Mouse (Mus musculus): ENCODE measurements at regions not wholly inside any gene's neighbourhood (a gene's known extent, or its start where the extent isn't known, plus 50 kb on each side); places are given as distances from the start of the nearest gene placed in this dataset.

GRCm38 (mm10) chr9:5822234-5822633, 346.1 kb upstream of the Pdgfd start:
- ATAC-seq (no peak), DNase-seq (ENCODE audit: low spot score) (no peak)
- Histone ChIP-seq H3K9ac (replicated peaks; ENCODE audit: low read length) (no peak overlapping the region), H3K9me3 (ENCODE audit: low read length) (0 out of 2 replicates have a peak, but pooled peaks cover 3% of the 10 kb centered on the region), H3K4me1 (ENCODE audit: insufficient read depth, low read length) (no peaks in the 10 kb centered on the region), H3K27ac (no peak overlapping the region), H3K36me3 (ENCODE audit: insufficient read depth, low read length) (no peaks in the 10 kb centered on the region), H3K4me2 (ENCODE audit: low read depth, low read length) (no peak overlapping the region), H3K27me3 (ENCODE audit: insufficient read depth, low read length) (no peaks in the 10 kb centered on the region), H3K4me3 (ENCODE audit: low read length) (no peak overlapping the region)
- no peak for TF ChIP-seq CTCF (IDR thresholded peaks at IDR 0.05; ENCODE audit: low read depth)

DNA sequence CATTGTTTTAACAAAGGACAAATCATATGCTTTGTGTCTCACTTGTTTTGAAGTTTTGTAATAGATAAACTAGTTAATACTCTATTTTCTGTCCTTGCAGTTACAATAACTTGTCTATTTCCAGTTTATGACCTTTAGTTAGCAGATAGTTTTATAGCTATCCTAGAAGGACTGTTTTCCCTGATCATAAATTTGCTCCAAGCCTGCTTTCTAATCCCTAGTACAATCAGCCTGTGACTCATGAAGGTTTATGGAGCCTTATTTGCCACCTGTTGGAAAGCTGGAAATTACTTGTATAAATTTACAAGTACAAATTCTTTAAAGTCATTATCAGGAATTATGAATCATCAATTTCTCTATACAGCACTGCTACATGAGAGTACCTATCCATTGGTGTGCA, 339.5 kb upstream of the Pdgfd start:
- Histone ChIP-seq H3K4me2 (ENCODE audit: low read depth, low read length) (no peak overlapping the region), H3K36me3 (ENCODE audit: insufficient read depth, low read length) (no peaks in the 10 kb centered on the region), H3K9me3 (ENCODE audit: low read length) (no peaks in the 10 kb centered on the region), H3K9ac (replicated peaks; ENCODE audit: low read length) (no peak overlapping the region), H3K27me3 (ENCODE audit: insufficient read depth, low read length) (no peaks in the 10 kb centered on the region), H3K4me3 (ENCODE audit: low read length) (no peak overlapping the region), H3K27ac (no peak overlapping the region), H3K4me1 (ENCODE audit: insufficient read depth, low read length) (no peaks in the 10 kb centered on the region)
- no peak for TF ChIP-seq CTCF (IDR thresholded peaks at IDR 0.05; ENCODE audit: low read depth)
- ATAC-seq (no peak), DNase-seq (ENCODE audit: low spot score) (no peak)

DNA sequence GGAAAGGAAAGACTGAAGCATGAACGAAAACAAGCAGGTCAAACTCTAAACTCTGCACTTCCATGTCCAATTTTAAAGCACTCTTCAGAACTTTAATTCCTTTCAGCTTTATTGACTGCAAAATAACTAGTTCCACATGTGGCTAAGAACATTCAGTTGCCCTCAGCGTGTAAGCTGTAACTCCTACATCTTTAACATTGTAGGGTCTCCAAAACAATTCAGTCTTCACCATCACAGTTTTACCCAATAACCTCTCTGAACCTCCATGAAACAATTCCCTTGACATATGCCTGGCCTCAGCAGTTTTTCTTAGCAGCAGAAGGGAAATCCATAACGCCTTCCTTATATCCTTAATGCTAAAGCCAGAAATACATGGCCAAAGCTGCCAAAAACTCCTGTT, 326.0 kb upstream of the Pdgfd start:
- no peak for TF ChIP-seq CTCF (IDR thresholded peaks at IDR 0.05; ENCODE audit: low read depth)
- H3K4me1 ChIP-seq (ENCODE audit: insufficient read depth, low read length) = no peaks in the 10 kb centered on the region
- H3K9ac ChIP-seq (replicated peaks; ENCODE audit: low read length) = no peak overlapping the region
- no peak overlapping the region for H3K4me3 ChIP-seq (ENCODE audit: low read length)
- no peaks in the 10 kb centered on the region for H3K36me3 ChIP-seq (ENCODE audit: insufficient read depth, low read length)
- H3K27me3 ChIP-seq (ENCODE audit: insufficient read depth, low read length) = no peaks in the 10 kb centered on the region
- ATAC-seq (no peak), DNase-seq (ENCODE audit: low spot score) (no peak)
- 78% methylated on average over 3 of the region's 3 CpGs for WGBS
- H3K9me3 ChIP-seq (ENCODE audit: low read length) = no peaks in the 10 kb centered on the region
- H3K27ac ChIP-seq = no peak overlapping the region
- no peak overlapping the region for H3K4me2 ChIP-seq (ENCODE audit: low read depth, low read length)

GRCm38 (mm10) chr9:5879725-5880124, 288.7 kb upstream of the Pdgfd start:
- no peak for ATAC-seq
- H3K27ac ChIP-seq = no peak overlapping the region

DNA sequence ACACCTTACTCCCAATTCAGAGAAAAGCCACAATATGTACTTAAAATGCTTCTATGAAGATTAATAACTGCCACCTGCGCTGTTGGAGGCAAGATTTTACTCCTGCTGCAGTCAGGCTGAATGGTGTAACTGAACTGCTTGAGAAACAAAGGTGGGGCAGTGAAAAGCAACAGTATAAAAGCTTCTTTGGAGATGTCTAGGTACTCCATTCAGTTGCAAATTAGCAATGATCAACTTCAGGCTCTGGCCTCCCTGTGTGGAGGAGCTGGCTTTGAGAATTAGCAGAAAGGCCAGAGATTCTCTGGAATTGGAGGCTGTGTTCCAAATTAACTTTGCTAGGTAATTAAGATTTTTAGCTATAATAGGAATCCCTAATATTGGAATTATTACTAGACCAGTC, 245.9 kb upstream of the Pdgfd start:
- Histone ChIP-seq H3K9ac (replicated peaks; ENCODE audit: low read length) (no peak overlapping the region), H3K4me3 (ENCODE audit: low read length) (no peak overlapping the region), H3K27ac (no peak overlapping the region), H3K36me3 (ENCODE audit: insufficient read depth, low read length) (no peaks in the 10 kb centered on the region), H3K27me3 (ENCODE audit: insufficient read depth, low read length) (no peaks in the 10 kb centered on the region), H3K9me3 (ENCODE audit: low read length) (no peaks in the 10 kb centered on the region), H3K4me1 (ENCODE audit: insufficient read depth, low read length) (no peaks in the 10 kb centered on the region), H3K4me2 (ENCODE audit: low read depth, low read length) (no peak overlapping the region)
- no peak for ATAC-seq
- WGBS = 56% methylated on average over 1 of the region's 1 CpGs
- DNase-seq (ENCODE audit: low spot score) = no peak
- TF ChIP-seq CTCF (IDR thresholded peaks at IDR 0.05; ENCODE audit: low read depth) = no peak

More at GRCm38 (mm10) chr9:5879725-5880124, 288.7 kb upstream of the Pdgfd start:
- H3K4me3 ChIP-seq (ENCODE audit: low read length) = no peak overlapping the region
- H3K9ac ChIP-seq (replicated peaks; ENCODE audit: low read length) = no peak overlapping the region
- 85% methylated on average over 1 of the region's 1 CpGs for WGBS
- DNase-seq (ENCODE audit: low spot score) = no peak
- no peak overlapping the region for H3K4me2 ChIP-seq (ENCODE audit: low read depth, low read length)
- H3K4me1 ChIP-seq (ENCODE audit: insufficient read depth, low read length) = no peaks in the 10 kb centered on the region
- TF ChIP-seq CTCF (IDR thresholded peaks at IDR 0.05; ENCODE audit: low read depth) = no peak
- no peaks in the 10 kb centered on the region for H3K36me3 ChIP-seq (ENCODE audit: insufficient read depth, low read length)
- no peaks in the 10 kb centered on the region for H3K9me3 ChIP-seq (ENCODE audit: low read length)
- no peaks in the 10 kb centered on the region for H3K27me3 ChIP-seq (ENCODE audit: insufficient read depth, low read length)

DNA sequence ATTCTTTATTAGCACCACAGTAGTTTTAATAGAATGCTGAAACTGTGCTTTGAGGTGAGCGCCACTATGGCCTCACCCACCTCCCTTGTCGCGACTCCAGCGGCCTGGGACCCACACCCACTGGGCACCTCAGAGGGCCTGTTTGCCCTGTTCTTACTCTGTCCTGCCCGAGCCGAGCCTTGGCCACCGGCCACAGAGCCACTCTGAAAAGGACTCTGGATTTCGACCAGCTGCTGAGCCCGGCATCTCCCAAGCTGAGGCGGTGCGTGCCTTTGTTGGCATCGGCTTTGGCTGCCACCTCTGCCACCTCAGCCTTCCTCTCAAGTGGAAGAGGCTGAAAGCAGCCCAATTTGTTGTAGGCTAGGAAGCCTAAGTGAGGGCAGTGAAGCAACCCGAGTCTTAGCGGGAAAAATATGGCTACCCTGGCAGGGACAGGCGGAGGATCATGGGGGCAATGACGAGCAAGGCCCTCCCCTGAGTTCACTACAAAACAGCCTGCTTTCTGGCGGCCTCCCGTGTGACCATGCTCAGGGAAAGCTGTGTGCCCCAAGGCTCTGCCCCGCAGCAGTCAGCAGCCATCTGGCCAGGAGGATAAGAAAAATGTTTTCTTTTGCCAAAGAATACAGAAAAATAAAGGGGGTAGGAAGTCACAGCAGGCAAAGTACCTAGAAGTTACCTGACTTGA, 240.1 kb upstream of the Pdgfd start:
- Histone ChIP-seq H3K36me3 (ENCODE audit: insufficient read depth, low read length) (no peaks in the 10 kb centered on the region), H3K27me3 (ENCODE audit: insufficient read depth, low read length) (no peaks in the 10 kb centered on the region), H3K9ac (replicated peaks; ENCODE audit: low read length) (no peak overlapping the region), H3K4me2 (ENCODE audit: low read depth, low read length) (no peak overlapping the region), H3K27ac (no peak overlapping the region), H3K4me3 (ENCODE audit: low read length) (no peak overlapping the region), H3K4me1 (ENCODE audit: insufficient read depth, low read length) (no peaks in the 10 kb centered on the region), H3K9me3 (ENCODE audit: low read length) (no peaks in the 10 kb centered on the region)
- peak; percentile 1 for DNase-seq (ENCODE audit: low spot score)
- 82% methylated on average over 19 of the region's 19 CpGs for WGBS
- ATAC-seq = no peak; the same call in 1 of the 2 replicates
- no peak for TF ChIP-seq CTCF (IDR thresholded peaks at IDR 0.05; ENCODE audit: low read depth)

- Histone ChIP-seq H3K4me3 (ENCODE audit: low read length) (no peak overlapping the region), H3K36me3 (ENCODE audit: insufficient read depth, low read length) (no peaks in the 10 kb centered on the region), H3K27ac (no peak overlapping the region), H3K9me3 (ENCODE audit: low read length) (no peaks in the 10 kb centered on the region), H3K9ac (replicated peaks; ENCODE audit: low read length) (no peak overlapping the region), H3K27me3 (ENCODE audit: insufficient read depth, low read length) (no peaks in the 10 kb centered on the region), H3K4me2 (ENCODE audit: low read depth, low read length) (no peak overlapping the region), H3K4me1 (ENCODE audit: insufficient read depth, low read length) (no peaks in the 10 kb centered on the region)
- peak; percentile 83 for DNase-seq (ENCODE audit: low spot score)
- peak; percentile 88 for ATAC-seq
- TF ChIP-seq CTCF (IDR thresholded peaks at IDR 0.05; ENCODE audit: low read depth) = no peak
- 27% methylated on average over 1 of the region's 1 CpGs for WGBS
Measured at GRCm38 (mm10) chr9:5972292-5972691, 196.1 kb upstream of the Pdgfd start.

Measured in hindbrain, postnatal 0 days (tissue).